Mouse (Mus musculus) layer of hippocampus, postnatal 14 days (tissue): ENCODE measurements around the gene Echdc1. TPM values are rescaled to one million over a fixed set of nuclear protein-coding genes. Genes with fewer than 3 reads are reported as not detected.

Experiments
- total RNA-seq, 2 experiments: library from RNA; stranded (reverse); gene quantifications; 2 replicates each; pipeline ENCODE4 v1.2.3; 2021

Gene Echdc1
- total RNA-seq, 2 experiments from 2014 or later: 31.9 to 32.2 TPM

Other genes with a start within 250 kb of the Echdc1 start
- 100 to 1,000 TPM; 162 to 165 TPM for gene Soga3, start 169.3 kb upstream of the Echdc1 start, total RNA-seq
- 10 to 100 TPM; 25.5 to 30.4 TPM for gene Gm49353, start 114.2 kb upstream of the Echdc1 start, total RNA-seq
- 10 to 100 TPM; 82.5 to 83.3 TPM for gene 9330159F19Rik, start 101.6 kb upstream of the Echdc1 start, total RNA-seq
- gene Rnf146, start 49.3 kb downstream of the Echdc1 start, total RNA-seq: 10 to 100 TPM; 96.5 to 99.6 TPM
- gene Rspo3, start 222.7 kb downstream of the Echdc1 start, total RNA-seq: 10 to 100 TPM; 10.6 to 11.5 TPM